Mouse (Mus musculus): ENCODE data around the gene Ntrk2.

GRCm38 (mm10) chr13:58838110-58838509 is 31.7 kb downstream of the Ntrk2 start:
- TF ChIP-seq CTCF (conservative IDR thresholded peaks at IDR 0.05; ENCODE audit: low read length), result no peak
- no peak for TF ChIP-seq NANOG (IDR thresholded peaks at IDR 0.05; ENCODE audit: borderline replicate concordance, low read length)

Data from E14TG2a.4 (cell line).